Mouse (Mus musculus) monocyte, adult 2 months (primary cell): ENCODE measurements around the gene Wfdc1.

ENCODE experiments used
- DNase-seq, 2 experiments: peaks; one replicate each; pipeline ENCODE4 v3.0.0; 2022; ENCODE audit warnings: low spot score in 2 of 2, low read depth in 1 of 2

Gene Wfdc1

GRCm38 (mm10) chr8:119666219-119666951, at the start of gene Wfdc1:
Gene Wfdc1, plus strand, starts transcription at chr8:119666365.
- DNase-seq, result no peak

DNA sequence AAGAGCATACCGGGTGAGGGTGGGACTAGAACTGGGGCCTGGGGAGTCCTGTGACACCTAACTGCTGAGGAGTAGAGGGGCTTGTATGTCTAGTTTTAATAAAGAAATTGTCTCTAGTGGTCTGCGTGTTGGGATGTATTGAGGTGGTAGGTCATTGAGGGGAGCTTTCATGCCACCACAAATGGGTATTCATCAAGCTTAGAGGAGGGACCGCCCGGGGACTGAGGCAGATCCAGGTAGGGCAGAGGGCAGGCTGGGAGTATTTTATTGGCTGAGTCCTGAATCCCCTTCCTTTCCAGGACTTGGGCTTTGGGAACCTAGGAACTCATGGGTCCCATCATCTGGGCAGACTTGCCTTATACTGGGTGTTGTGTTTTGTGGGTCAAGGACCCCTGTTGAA, 49.4 kb upstream of the Wfdc1 start:
- no peak for DNase-seq

- no peak for DNase-seq
Observed at GRCm38 (mm10) chr8:119617586-119617985, 48.6 kb upstream of the Wfdc1 start.

GRCm38 (mm10) chr8:119618887-119619286, 47.3 kb upstream of the Wfdc1 start:
- no peak for DNase-seq

GRCm38 (mm10) chr8:119620116-119620840, 45.9 kb upstream of the Wfdc1 start:
- no peak for DNase-seq

DNA sequence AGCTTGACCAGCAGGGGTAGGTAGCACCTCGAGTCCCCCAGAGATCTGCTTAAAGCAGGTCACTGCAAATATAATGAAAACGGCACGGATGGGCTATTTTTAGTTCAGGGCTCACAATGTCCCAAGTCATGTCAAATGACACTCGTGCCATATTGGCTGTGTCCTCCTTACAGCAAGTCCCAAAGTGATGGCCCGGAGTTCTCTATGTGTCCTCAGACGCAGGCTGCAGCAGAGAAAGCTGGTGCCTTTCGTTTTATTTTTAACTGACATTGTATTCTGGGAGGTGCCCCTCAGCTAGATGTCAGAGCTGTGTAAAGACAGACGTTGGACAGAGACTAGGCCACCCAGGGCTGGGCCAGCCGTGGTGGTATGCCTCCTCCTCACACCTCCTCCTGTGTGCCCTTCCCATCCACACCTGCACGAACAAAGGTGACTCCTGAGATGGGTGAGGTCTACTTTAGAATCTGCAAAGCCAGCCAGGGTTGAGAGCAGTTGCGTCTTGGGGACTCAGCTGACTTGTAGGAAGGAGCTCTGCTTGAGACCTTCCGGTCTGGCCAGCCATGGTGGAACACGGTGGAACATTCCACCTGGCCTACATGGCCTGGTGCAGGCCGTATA, 45.2 kb upstream of the Wfdc1 start:
- no peak for DNase-seq

DNA sequence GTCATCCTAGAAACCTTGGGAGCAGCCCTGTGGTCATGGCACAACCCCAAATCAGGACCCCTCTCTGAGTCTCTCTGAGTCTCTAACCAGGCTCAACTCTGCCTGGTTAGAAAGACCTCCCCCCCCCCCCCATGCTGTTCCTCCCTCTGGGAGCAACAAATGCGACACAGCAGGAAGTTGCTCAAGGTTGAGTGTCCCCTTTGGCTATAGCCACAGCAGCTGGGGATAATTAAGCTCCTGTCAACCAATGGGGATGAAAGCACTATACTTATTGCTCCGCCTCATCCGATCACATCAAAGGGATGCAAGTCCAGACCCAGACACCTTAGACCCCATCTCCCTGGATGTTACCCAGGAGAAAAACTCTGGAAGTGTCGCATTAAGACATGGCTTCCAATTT, 43.6 kb upstream of the Wfdc1 start:
- DNase-seq, result no peak

DNA sequence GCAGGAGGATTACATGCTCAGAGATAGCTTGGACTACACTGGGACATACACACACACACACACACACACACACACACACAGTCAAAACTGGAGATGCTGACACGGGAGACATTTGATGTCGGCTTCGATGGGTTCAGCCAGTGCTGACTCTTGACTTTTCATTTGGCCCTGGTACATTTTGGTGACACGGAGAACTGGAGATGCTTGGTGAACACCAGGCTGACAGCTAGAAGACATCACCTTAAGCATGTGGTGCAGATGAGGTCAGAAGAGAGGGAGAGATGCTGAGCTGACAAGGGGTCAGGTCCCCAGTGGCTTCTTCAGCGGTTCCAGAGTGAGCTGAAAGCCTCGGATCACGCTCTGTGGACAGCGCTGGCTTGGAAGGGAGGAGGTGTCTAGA, 43.1 kb upstream of the Wfdc1 start:
- no peak for DNase-seq

- DNase-seq, result no peak
Observed at GRCm38 (mm10) chr8:119623744-119624143, 42.4 kb upstream of the Wfdc1 start.

DNA sequence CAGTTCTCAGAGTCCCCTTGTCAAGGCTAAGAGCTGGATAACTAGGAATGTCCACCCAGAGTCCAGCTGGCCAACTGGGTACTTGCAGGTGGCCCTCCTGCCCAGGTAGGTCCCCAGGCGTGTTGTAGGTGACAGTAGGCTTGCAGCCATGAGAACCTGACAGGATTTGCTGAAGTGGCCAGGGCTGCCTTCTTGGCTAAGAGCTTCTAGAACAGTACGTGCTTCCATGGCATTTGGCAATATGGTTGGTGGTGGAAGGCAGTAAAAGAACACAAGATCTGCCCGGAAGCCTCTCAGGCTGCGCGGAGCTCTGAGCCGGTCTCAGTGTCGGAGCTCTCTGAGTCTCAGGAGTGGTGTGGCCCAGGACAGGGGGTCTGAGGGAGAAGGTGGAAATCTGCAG, 41.2 kb upstream of the Wfdc1 start:
- DNase-seq, result no peak

DNA sequence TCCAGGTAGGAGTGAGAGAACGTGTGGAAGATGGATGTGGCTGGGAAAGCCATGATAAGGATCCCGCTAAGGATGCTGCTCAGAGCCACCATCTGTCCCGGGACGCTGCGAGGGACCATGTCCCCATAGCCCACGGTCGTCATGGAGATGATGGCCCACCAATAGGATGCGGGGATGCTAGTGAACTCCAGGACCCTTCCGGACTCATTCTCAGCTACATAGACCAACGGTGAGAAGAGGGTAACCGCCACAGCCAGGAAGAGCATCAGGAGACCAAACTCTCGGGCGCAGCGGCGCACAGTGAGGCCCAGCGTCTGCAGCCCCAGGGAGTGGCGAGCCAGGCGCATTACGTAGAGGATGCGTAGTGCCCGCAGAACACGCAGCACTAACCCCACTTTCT, 40.4 kb upstream of the Wfdc1 start:
- no peak for DNase-seq

GRCm38 (mm10) chr8:119627199-119627598, 39.0 kb upstream of the Wfdc1 start:
- no peak for DNase-seq

DNA sequence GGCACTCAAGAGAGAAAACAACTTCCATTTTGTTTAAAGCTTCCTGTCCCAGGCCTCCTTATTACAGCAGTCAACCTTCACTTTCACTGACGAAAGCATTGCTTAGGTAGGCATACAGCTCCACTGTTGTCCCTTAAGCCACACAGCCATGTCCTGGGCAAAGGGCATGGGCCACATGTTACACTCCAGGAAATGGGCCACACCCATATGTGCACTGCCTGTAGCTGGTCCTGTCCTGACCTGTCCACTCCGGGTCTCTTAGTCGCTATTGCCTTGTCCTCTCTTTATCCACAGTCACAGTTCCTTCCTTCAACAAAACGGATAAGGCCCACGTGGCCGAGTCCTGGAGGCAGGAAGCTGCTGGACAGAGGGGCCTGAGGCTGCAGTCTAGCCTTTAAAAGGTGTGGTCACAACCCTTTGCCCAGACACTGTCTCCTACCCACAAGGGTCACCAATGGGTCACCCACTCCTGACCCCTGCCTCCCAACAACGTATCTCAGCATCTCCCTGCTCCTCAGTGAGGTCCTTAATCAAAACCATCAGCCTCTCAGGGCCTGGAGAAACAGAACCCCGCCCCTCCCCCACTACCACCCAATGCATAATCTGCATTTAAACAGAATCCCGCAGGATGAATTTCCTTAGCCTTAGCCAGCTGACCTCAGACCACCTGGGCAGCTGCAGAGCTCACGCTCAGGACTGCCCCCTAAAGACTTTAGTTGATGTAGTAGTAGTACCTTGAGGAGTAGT, 38.4 kb upstream of the Wfdc1 start:
- no peak for DNase-seq

- no peak for DNase-seq
Observed at GRCm38 (mm10) chr8:119630841-119631240, 35.3 kb upstream of the Wfdc1 start.

GRCm38 (mm10) chr8:119632246-119632645, 33.9 kb upstream of the Wfdc1 start:
- no peak for DNase-seq

GRCm38 (mm10) chr8:119632909-119633308, 33.3 kb upstream of the Wfdc1 start:
- no peak for DNase-seq

- no peak for DNase-seq
Observed at GRCm38 (mm10) chr8:119634616-119635336, 31.4 kb upstream of the Wfdc1 start.

DNA sequence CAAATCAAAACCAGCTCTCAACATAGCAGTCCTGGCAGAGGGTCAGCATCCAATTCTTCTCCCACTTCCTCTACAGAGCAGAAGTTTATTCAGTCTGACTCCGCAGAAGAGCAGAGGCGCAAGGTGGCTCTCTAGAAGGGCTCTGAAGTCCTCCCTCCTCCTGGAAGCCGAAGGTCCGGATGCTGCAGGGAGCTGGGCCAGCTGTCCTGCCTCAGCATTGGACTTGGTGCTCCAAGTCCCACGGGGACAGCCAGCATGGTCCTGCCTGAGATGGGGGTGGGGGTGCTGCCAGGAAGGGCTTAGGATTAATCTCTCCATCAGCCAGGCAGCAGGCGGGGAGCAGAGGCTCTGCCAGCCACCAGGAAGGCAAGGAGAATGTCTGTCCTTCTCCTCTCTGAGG, 30.8 kb upstream of the Wfdc1 start, which contains the start of gene Kcng4:
Gene Kcng4, minus strand, starts transcription at position 303 of the 400 bp plus-strand sequence.
- no peak for DNase-seq

DNA sequence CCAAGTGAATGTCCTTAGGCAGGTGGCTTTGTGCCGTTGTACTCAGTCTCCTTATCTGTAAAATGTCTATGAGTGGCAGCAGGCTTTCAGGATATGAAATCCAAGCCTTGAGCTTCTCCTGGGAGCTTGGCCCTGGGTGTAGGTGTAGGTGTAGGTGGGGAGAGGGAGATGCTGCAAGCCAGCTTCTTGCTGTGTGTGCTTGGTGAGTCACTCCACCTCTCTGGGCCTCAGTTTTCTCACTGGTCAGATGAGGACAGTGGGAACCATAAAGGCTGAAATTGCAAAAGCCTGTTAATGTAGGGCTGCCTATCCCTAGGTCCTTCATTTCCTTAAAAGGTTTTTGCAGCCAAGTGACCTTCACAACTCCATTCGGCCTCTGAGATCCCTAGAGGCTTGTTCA, 30.2 kb upstream of the Wfdc1 start:
- DNase-seq, result no peak

DNA sequence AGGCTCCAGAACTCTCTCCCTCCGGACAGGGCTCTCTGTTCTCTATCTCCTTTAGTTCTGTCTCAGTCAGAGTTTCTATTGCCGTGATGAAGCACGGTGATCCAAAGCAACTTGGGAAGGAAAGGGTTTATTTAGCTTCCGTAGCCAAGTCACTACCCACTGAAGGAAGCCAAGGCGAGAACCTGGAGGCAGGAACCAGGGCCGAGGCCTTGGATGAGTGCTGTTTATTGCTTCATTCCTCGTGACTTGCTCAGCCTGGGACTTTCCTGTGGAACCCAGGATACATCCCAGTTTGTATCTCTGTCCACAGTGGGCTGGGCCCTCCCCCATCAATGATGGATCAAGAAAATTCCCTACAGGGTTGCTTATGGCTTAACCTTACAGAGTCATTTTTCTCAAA, 29.4 kb upstream of the Wfdc1 start:
- DNase-seq, result no peak

- no peak for DNase-seq
Observed at GRCm38 (mm10) chr8:119637381-119637780, 28.8 kb upstream of the Wfdc1 start.
